Mouse (Mus musculus): ENCODE measurements at regions not wholly inside any gene's neighbourhood (a gene's known extent, or its start where the extent isn't known, plus 50 kb on each side); places are given as distances from the start of the nearest gene placed in this dataset.

DNA sequence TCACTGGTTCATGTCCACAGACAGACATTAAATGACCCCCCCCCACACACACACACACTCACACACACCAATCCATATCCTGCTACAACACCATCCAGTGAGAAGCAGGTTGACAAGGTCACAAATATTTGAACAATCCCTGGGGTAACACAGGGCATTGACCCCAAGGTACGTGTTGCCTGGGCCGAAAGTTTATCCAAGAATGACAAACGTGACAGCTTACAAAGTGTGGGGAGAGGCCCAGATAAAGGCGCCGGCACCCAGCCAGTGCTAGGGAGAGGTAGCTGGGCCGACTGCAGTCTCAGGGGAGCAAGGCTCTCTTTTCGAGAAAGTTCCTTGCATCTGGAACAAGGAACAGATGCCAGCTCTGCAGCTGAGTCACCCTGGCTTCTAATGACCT, 337.8 kb upstream of the Tbx3 start:
- TF ChIP-seq CTCF (IDR thresholded peaks at IDR 0.05; ENCODE audit: control insufficient read depth, insufficient read depth, insufficient replicate concordance, low read depth, low read length) (no peak), POLR2A (IDR thresholded peaks at IDR 0.05; ENCODE audit: control insufficient read depth, low read depth, low read length) (no peak)
